Mouse (Mus musculus) frontal cortex, postnatal 14 days (tissue): ENCODE data around the gene Kcng4.

Experiments
- DNase-seq, 2 experiments: peaks; one replicate each; pipeline ENCODE4 v3.0.0; 2022; ENCODE audit warnings: low spot score in 2 of 2

The Kcng4 gene

GRCm38 (mm10) chr8:119635378-119635777 lies at the start of gene Kcng4:
TSS of gene Kcng4 (minus strand) at chr8:119635680.
- no peak for DNase-seq

GRCm38 (mm10) chr8:119679184-119679583 lies 43.7 kb upstream of the Kcng4 start:
- DNase-seq, result no peak

- DNase-seq, result no peak
These were observed 42.8 kb upstream of the Kcng4 start for GRCm38 (mm10) chr8:119678138-119678843.

- peak; percentile 79 to 92 for DNase-seq
These were observed 40.9 kb upstream of the Kcng4 start for GRCm38 (mm10) chr8:119676389-119676788.

GRCm38 (mm10) chr8:119675457-119675856 lies 40.0 kb upstream of the Kcng4 start:
- no peak for DNase-seq

- DNase-seq, result no peak
These were observed 38.6 kb upstream of the Kcng4 start for GRCm38 (mm10) chr8:119673976-119674555.

GRCm38 (mm10) chr8:119670419-119671091 lies 35.1 kb upstream of the Kcng4 start:
- no peak for DNase-seq

GRCm38 (mm10) chr8:119669284-119669683 lies 33.8 kb upstream of the Kcng4 start:
- no peak for DNase-seq

GRCm38 (mm10) chr8:119668447-119668846 lies 33.0 kb upstream of the Kcng4 start:
- DNase-seq, result no peak

GRCm38 (mm10) chr8:119666219-119666951 lies 30.9 kb upstream of the Kcng4 start, which contains the start of gene Wfdc1:
TSS of gene Wfdc1 (plus strand) at chr8:119666365.
- DNase-seq, result no peak

GRCm38 (mm10) chr8:119665270-119665669 lies 29.8 kb upstream of the Kcng4 start:
- no peak for DNase-seq

GRCm38 (mm10) chr8:119663440-119663839 lies 28.0 kb upstream of the Kcng4 start:
- DNase-seq, result no peak

- DNase-seq, result no peak
These were observed 26.4 kb upstream of the Kcng4 start for GRCm38 (mm10) chr8:119661892-119662291.

GRCm38 (mm10) chr8:119661081-119661480 lies 25.6 kb upstream of the Kcng4 start:
- DNase-seq, result peak; percentile 10 to 23

- no peak for DNase-seq
These were observed 21.4 kb upstream of the Kcng4 start for GRCm38 (mm10) chr8:119656709-119657464.

- DNase-seq, result no peak
These were observed 15.8 kb upstream of the Kcng4 start for GRCm38 (mm10) chr8:119651324-119651723.

- DNase-seq, result no peak
These were observed 11.4 kb upstream of the Kcng4 start for GRCm38 (mm10) chr8:119646846-119647245.

- no peak for DNase-seq
These were observed 10.7 kb upstream of the Kcng4 start for GRCm38 (mm10) chr8:119646197-119646596.

GRCm38 (mm10) chr8:119644981-119645597 lies 9.6 kb upstream of the Kcng4 start:
- DNase-seq, result no peak

- no peak for DNase-seq
These were observed 9.0 kb upstream of the Kcng4 start for GRCm38 (mm10) chr8:119644429-119644960.

- no peak for DNase-seq
These were observed 7.5 kb upstream of the Kcng4 start for GRCm38 (mm10) chr8:119642960-119643359.
